Comparison of ENCODE assay signal across 14 mouse cellular contexts in the genomic region with DNA sequence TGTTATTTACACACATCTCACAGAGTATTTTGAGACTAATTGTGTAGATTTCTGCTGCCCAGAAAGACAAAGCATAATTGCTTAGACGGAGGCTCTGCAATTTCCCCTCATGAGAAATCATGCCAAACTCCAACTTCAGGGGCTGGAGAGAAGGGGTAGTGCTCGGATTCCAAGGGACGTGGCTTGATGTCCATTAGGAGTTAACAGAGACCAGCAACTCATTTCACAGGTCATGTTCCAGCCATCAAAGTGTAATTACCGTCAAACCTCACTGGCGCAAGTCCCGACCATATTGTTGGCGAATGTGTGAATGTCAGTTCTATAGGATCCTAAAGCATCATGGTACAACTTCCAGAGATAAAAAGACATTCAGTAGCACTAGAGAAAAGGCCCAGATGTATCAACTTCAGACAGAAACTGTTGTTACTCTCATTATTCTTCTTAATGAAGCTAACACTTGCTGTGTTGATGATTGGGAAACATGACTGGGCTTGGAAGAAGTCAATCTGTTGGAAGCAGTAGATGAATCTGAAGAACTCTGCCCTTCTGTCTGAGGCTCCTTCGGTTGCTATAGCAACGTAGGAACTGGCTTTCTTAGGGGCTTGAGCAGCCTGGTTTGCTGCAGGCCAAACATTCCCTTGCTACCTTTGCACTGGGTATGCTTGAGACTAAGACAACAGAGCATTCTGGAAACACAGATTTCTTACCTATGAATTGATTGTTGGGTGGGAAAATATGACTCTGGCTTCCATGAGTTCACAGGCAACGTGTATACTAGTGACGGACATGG.
DNase-seq lines count a peak whose midpoint lies in the region; ATAC-seq lines count a peak whose summit lies in the region.
"Had no signal": no experiment of that assay in that cellular context is flagged by ENCODE, and none has a peak within 500 bp of the region (broad histone marks: within the 10 kb centered on the region; RNA-seq: fewer than 3 reads in every experiment).

No protein-coding gene starts in this region.

- no peaks in the 10 kb centered on the region for H3K36me3 ChIP-seq in midbrain, embryonic 16.5 days (ENCODE audit: control insufficient read depth, insufficient read depth, low read length)
- H3K36me3 ChIP-seq in midbrain, embryonic 11.5 days (ENCODE audit: control insufficient read depth, insufficient read depth, low read length): no peaks in the 10 kb centered on the region
- no peaks in the 10 kb centered on the region for H3K36me3 ChIP-seq in forebrain, embryonic 16.5 days (ENCODE audit: control insufficient read depth, insufficient read depth)

- H3K9ac ChIP-seq in midbrain, embryonic 16.5 days (ENCODE audit: low read depth, low read length): no peak overlapping the region
- H3K9ac ChIP-seq in midbrain, embryonic 11.5 days (ENCODE audit: low read length): no peak overlapping the region
- no peak overlapping the region for H3K9ac ChIP-seq in forebrain, embryonic 16.5 days (replicated peaks; ENCODE audit: low read depth, low read length)

- 72% methylated on average over 11 of the region's 11 CpGs for WGBS in midbrain, embryonic 16.5 days
- 78% methylated on average over 11 of the region's 11 CpGs for WGBS in midbrain, embryonic 11.5 days
- 42% methylated on average over 11 of the region's 11 CpGs for WGBS in forebrain, embryonic 16.5 days

- H3K9me3 ChIP-seq in midbrain, embryonic 16.5 days (replicated peaks; ENCODE audit: control insufficient read depth, low read length, poor library complexity, severe bottlenecking): no peaks in the 10 kb centered on the region
- no peaks in the 10 kb centered on the region for H3K9me3 ChIP-seq in midbrain, embryonic 11.5 days (ENCODE audit: control insufficient read depth, low read length)
- H3K9me3 ChIP-seq in forebrain, embryonic 16.5 days (ENCODE audit: control insufficient read depth, low read length): no peaks in the 10 kb centered on the region

- no peak overlapping the region for H3K4me3 ChIP-seq in midbrain, embryonic 16.5 days (ENCODE audit: low read depth, low read length)
- no peak overlapping the region for H3K4me3 ChIP-seq in midbrain, embryonic 11.5 days (ENCODE audit: low read depth, low read length)
- H3K4me3 ChIP-seq in forebrain, embryonic 16.5 days (replicated peaks; ENCODE audit: low read length): no peak overlapping the region

- peak overlapping the region; percentile 23 for H3K27ac ChIP-seq in midbrain, embryonic 16.5 days (ENCODE audit: low read length)
- no peak overlapping the region for H3K27ac ChIP-seq in midbrain, embryonic 11.5 days (ENCODE audit: low read depth, low read length)
- no peak overlapping the region for H3K27ac ChIP-seq in forebrain, embryonic 16.5 days (ENCODE audit: low read length)

- peaks cover 18% of the 10 kb centered on the region for H3K4me1 ChIP-seq in midbrain, embryonic 16.5 days (ENCODE audit: control insufficient read depth, insufficient read depth, low read length)
- H3K4me1 ChIP-seq in midbrain, embryonic 11.5 days (ENCODE audit: control insufficient read depth, insufficient read depth, low read length): no peaks in the 10 kb centered on the region; the same call in 1 of the 2 replicates
- H3K4me1 ChIP-seq in forebrain, embryonic 16.5 days (replicated peaks; ENCODE audit: control insufficient read depth, insufficient read depth, low read length): peaks cover 8% of the 10 kb centered on the region; the same call in 1 of the 2 replicates

- H3K27me3 ChIP-seq in midbrain, embryonic 16.5 days (ENCODE audit: control insufficient read depth, insufficient read depth, low read depth, low read length): no peaks in the 10 kb centered on the region; the same call in 1 of the 2 replicates
- H3K27me3 ChIP-seq in midbrain, embryonic 11.5 days (ENCODE audit: control insufficient read depth, insufficient read depth, low read length): peaks cover 28% of the 10 kb centered on the region
- H3K27me3 ChIP-seq in forebrain, embryonic 16.5 days (replicated peaks; ENCODE audit: control insufficient read depth, insufficient read depth, low read length): no peaks in the 10 kb centered on the region

- no peak overlapping the region for H3K4me2 ChIP-seq in midbrain, embryonic 16.5 days (ENCODE audit: low read length)
- no peak overlapping the region for H3K4me2 ChIP-seq in midbrain, embryonic 11.5 days
- no peak overlapping the region for H3K4me2 ChIP-seq in forebrain, embryonic 16.5 days (ENCODE audit: low read length)
- H3K4me2 ChIP-seq: liver, embryonic 11.5 days had no signal

- peak; percentile 74; the same call in 1 of the 2 replicates for ATAC-seq in midbrain, embryonic 16.5 days
- no peak for ATAC-seq in midbrain, embryonic 11.5 days (ENCODE audit: low FRiP score)
- 0 out of 2 replicates have a peak, but pooled peaks have one; percentile 40 for ATAC-seq in forebrain, embryonic 16.5 days

- peak; percentile 80 for DNase-seq in heart, adult 11 months
- no peak for DNase-seq in heart, postnatal 4 days
- no peak for DNase-seq in midbrain, embryonic 11.5 days (ENCODE audit: low spot score, missing footprints)
- DNase-seq in urinary bladder, postnatal 10 days (ENCODE audit: low spot score): no peak
- DNase-seq in thymus, postnatal 0 days (ENCODE audit: low spot score): no peak
- DNase-seq: adrenal gland, adult 2 months; gastrocnemius, postnatal 25 days; heart, postnatal 36 days; kidney, adult 18-20 months; kidney, postnatal 25 days; thymus, postnatal 36 days had no signal
